ENCODE assay signal across 45 mouse cellular contexts in the genomic region with DNA sequence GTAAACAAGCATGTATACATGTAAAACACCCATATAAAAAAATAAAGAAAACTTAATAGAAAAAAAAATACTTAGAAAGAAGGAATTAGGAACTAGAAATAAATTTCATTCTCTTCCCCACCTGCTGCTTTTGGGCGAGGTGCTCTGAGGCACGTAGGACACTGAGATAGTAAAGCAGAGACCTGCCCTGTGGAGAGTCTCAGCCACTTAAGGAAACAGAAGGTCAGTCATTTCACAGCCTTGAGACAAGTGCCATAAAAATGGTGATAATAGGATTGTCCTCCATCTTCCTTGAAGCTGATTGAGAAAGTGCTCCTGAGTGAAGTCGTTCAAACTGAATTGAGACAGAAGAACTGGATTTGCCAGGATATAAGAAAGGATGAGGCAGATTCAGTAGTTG. TPM values are rescaled to one million over a fixed set of nuclear protein-coding genes. Genes with fewer than 3 reads are reported as not detected.
"Had no signal": no experiment of that assay in that cellular context is flagged by ENCODE, and none has a peak within 500 bp of the region (broad histone marks: within the 10 kb centered on the region; RNA-seq: fewer than 3 reads in every experiment).

No protein-coding gene starts in this region.

- H3K4me2 ChIP-seq: limb, embryonic 12.5 days; limb, embryonic 13.5 days; limb, embryonic 15.5 days; liver, embryonic 11.5 days; liver, embryonic 12.5 days; liver, embryonic 13.5 days; liver, embryonic 15.5 days; lung, embryonic 14.5 days; lung, embryonic 15.5 days; midbrain, embryonic 11.5 days; midbrain, embryonic 12.5 days; midbrain, embryonic 13.5 days; midbrain, embryonic 15.5 days had no signal

- H3K9me3 ChIP-seq: limb, embryonic 10.5 days; limb, embryonic 12.5 days; limb, embryonic 13.5 days; limb, embryonic 15.5 days; liver, embryonic 12.5 days; liver, embryonic 13.5 days; liver, embryonic 15.5 days; lung, embryonic 15.5 days; megakaryocyte, embryonic 14.5 days; midbrain, embryonic 10.5 days; midbrain, embryonic 12.5 days; midbrain, embryonic 13.5 days; midbrain, embryonic 15.5 days had no signal

- ATAC-seq: liver, embryonic 12.5 days; liver, postnatal 0 days; lung, postnatal 0 days; midbrain, embryonic 13.5 days; midbrain, embryonic 15.5 days; midbrain, embryonic 16.5 days had no signal

- DNase-seq: left cerebral cortex, postnatal 4 days; liver, embryonic 13.5 days; liver, postnatal 0 days; lung, adult 18-20 months; lung, adult 2 months; lung, embryonic 14.5 days; lung, postnatal 10 days; lung, postnatal 36 days; lung, postnatal 4 days; midbrain, embryonic 14.5 days had no signal

- H3K36me3 ChIP-seq: limb, embryonic 10.5 days; limb, embryonic 12.5 days; limb, embryonic 13.5 days; limb, embryonic 15.5 days; liver, embryonic 12.5 days; liver, embryonic 13.5 days; liver, embryonic 15.5 days; lung, embryonic 15.5 days; midbrain, embryonic 10.5 days; midbrain, embryonic 12.5 days; midbrain, embryonic 13.5 days; midbrain, embryonic 15.5 days had no signal

- H3K4me3 ChIP-seq: left cerebral cortex, adult 2 months; limb, embryonic 10.5 days; limb, embryonic 12.5 days; limb, embryonic 13.5 days; limb, embryonic 15.5 days; liver, embryonic 12.5 days; liver, embryonic 13.5 days; liver, embryonic 15.5 days; lung, embryonic 15.5 days; megakaryocyte, embryonic 14.5 days; midbrain, embryonic 10.5 days; midbrain, embryonic 12.5 days; midbrain, embryonic 13.5 days; midbrain, embryonic 15.5 days; myocyte had no signal

- H3K27me3 ChIP-seq: limb, embryonic 12.5 days; limb, embryonic 13.5 days; limb, embryonic 15.5 days; liver, embryonic 12.5 days; liver, embryonic 13.5 days; liver, embryonic 15.5 days; lung, embryonic 15.5 days; megakaryocyte, embryonic 14.5 days; midbrain, embryonic 12.5 days; midbrain, embryonic 13.5 days; midbrain, embryonic 15.5 days had no signal

- H3K27ac ChIP-seq: left cerebral cortex, adult 2 months; limb, embryonic 10.5 days; limb, embryonic 12.5 days; limb, embryonic 13.5 days; limb, embryonic 15.5 days; liver, embryonic 12.5 days; liver, embryonic 13.5 days; liver, embryonic 14.5 days; liver, embryonic 15.5 days; lung, embryonic 15.5 days; macrophage; midbrain, embryonic 10.5 days; midbrain, embryonic 12.5 days; midbrain, embryonic 13.5 days; midbrain, embryonic 15.5 days had no signal

- H3K9ac ChIP-seq: limb, embryonic 12.5 days; limb, embryonic 13.5 days; limb, embryonic 15.5 days; liver, embryonic 12.5 days; liver, embryonic 13.5 days; liver, embryonic 14.5 days; liver, embryonic 15.5 days; liver, postnatal 0 days; lung, embryonic 14.5 days; lung, embryonic 15.5 days; midbrain, embryonic 12.5 days; midbrain, embryonic 13.5 days; midbrain, embryonic 15.5 days had no signal

- H3K4me1 ChIP-seq: limb, embryonic 10.5 days; limb, embryonic 12.5 days; limb, embryonic 13.5 days; limb, embryonic 15.5 days; lung, embryonic 15.5 days; midbrain, embryonic 10.5 days; midbrain, embryonic 12.5 days; midbrain, embryonic 13.5 days; midbrain, embryonic 15.5 days had no signal

RNA-seq across cellular contexts. Expression of gene Gm5269, which starts 12.6 kb away (rescaled TPM):
- total RNA-seq: left cerebral cortex, adult 2 months; left cerebral cortex, adult 8-10 months; left cerebral cortex, postnatal 10 days; left cerebral cortex, postnatal 14 days; left cerebral cortex, postnatal 25 days; left cerebral cortex, postnatal 36 days; left cerebral cortex, postnatal 4 days; liver, adult 2 months; megakaryocyte progenitor cell, adult 5-6 weeks; megakaryocyte, adult 5-6 weeks; megakaryocyte-erythroid progenitor cell, adult 5-6 weeks; midbrain, postnatal 0 days; monocyte, adult 5-6 weeks had no signal
- polyA plus RNA-seq: limb, embryonic 10.5 days; limb, embryonic 11.5 days; limb, embryonic 12.5 days; limb, embryonic 13.5 days; limb, embryonic 14.5 days; limb, embryonic 15.5 days; liver, adult 2 months; liver, embryonic 11.5 days; liver, embryonic 12.5 days; liver, embryonic 13.5 days; liver, embryonic 15.5 days; liver, postnatal 0 days; lung, adult 2 months; lung, embryonic 14.5 days; lung, embryonic 15.5 days; lung, embryonic 16.5 days; lung, postnatal 0 days; macrophage; midbrain, embryonic 10.5 days; midbrain, embryonic 11.5 days; midbrain, embryonic 12.5 days; midbrain, embryonic 13.5 days; midbrain, embryonic 14.5 days; midbrain, embryonic 15.5 days; midbrain, embryonic 16.5 days; midbrain, postnatal 0 days; myocyte; neural tube, embryonic 11.5 days had no signal
